Mouse (Mus musculus) thymus, adult 2 months (tissue): ENCODE results near the gene Hpcal4. TPM values are rescaled to one million over a fixed set of nuclear protein-coding genes. Genes with fewer than 3 reads are reported as not detected.
A peak's percentile ranks its signal among the peaks of the same experiment; 100 is the strongest.

Experiments
- DNase-seq: peaks from one replicate; pipeline ENCODE4 v3.0.0; 2021
- H3K27ac ChIP-seq: fragments of 200-500 bp; 2 replicates; pipeline ENCODE4 v1.5.1; 2012; ENCODE audit warnings: low read length, control low read depth; ENCODE audit not compliant: control insufficient read depth, insufficient read depth
- H3K27me3 ChIP-seq: fragments of 200-500 bp; 2 replicates; pipeline ENCODE4 v1.6.1; 2012; ENCODE audit warnings: mild to moderate bottlenecking, low read length, moderate library complexity, mixed read lengths; ENCODE audit not compliant: control insufficient read depth, insufficient read depth
- H3K36me3 ChIP-seq: fragments of 200-500 bp; 2 replicates; pipeline ENCODE4 v1.6.1; 2012; ENCODE audit warnings: mild to moderate bottlenecking, low read length, moderate library complexity; ENCODE audit not compliant: control insufficient read depth, insufficient read depth
- H3K4me1 ChIP-seq: fragments of 200-500 bp; replicated peaks from 2 replicates; pipeline ENCODE4 v1.6.1; 2012; ENCODE audit warnings: low read length; ENCODE audit not compliant: control insufficient read depth, insufficient read depth
- H3K4me3 ChIP-seq: fragments of 200-500 bp; 2 replicates; pipeline ENCODE4 v1.5.1; 2012; ENCODE audit warnings: mild to moderate bottlenecking, low read length, control low read depth, moderate library complexity; ENCODE audit not compliant: control insufficient read depth, insufficient read depth
- CTCF ChIP-seq: fragments of 200-500 bp; IDR thresholded peaks from 2 replicates; pipeline ENCODE4 v1.5.1; 2012; ENCODE audit warnings: mild to moderate bottlenecking, control low read depth, low read length, moderate library complexity, borderline replicate concordance; ENCODE audit not compliant: control insufficient read depth, poor library complexity, insufficient read depth; ENCODE audit errors: extremely low read depth
- POLR2A ChIP-seq: fragments of 200-500 bp; IDR thresholded peaks from 2 replicates; pipeline ENCODE4 v1.6.1; 2012; ENCODE audit warnings: mild to moderate bottlenecking, low read length, control low read depth, moderate library complexity; ENCODE audit not compliant: control insufficient read depth, poor library complexity, insufficient read depth; ENCODE audit errors: extremely low read depth
- WGBS: fragments of 180-500 bp; shearing (Covaris S2); methylation state at CpG from one replicate; pipeline ENCODE4 v1.1.7; 2018; 5-methylcytosine and 5-hydroxymethylcytosine counted together
- polyA plus RNA-seq: library from polyadenylated mRNA; depleted of rRNA; stranded (reverse); fragments of >200 nt; gene quantifications from 2 replicates; pipeline ENCODE4 v1.2.3, GENCODE M21; 2012

Gene Hpcal4
- polyA plus RNA-seq, 1 experiment: 0.30 TPM

- no peak for DNase-seq
- no peaks in the 10 kb centered on the region for H3K27me3 ChIP-seq
- H3K4me3 ChIP-seq: no peak overlapping the region
- TF ChIP-seq POLR2A (no peak), CTCF (no peak)
- H3K27ac ChIP-seq: no peak overlapping the region
- H3K4me1 ChIP-seq: no peaks in the 10 kb centered on the region
- H3K36me3 ChIP-seq: no peaks in the 10 kb centered on the region
Measured at GRCm38 (mm10) chr4:123171811-123172210, 11.2 kb upstream of the Hpcal4 start.

- DNase-seq: peak; percentile 41
- peaks cover 5% of the 10 kb centered on the region; the same call in 1 of the 2 replicates for H3K4me1 ChIP-seq
- TF ChIP-seq CTCF (no peak), POLR2A (no peak)
- H3K36me3 ChIP-seq: no peaks in the 10 kb centered on the region
- H3K27ac ChIP-seq: no peak overlapping the region
- 12% methylated on average over 44 of the region's 44 CpGs for WGBS
- H3K27me3 ChIP-seq: peaks cover 13% of the 10 kb centered on the region
- peak overlapping the region; percentile 12; the same call in 1 of the 2 replicates for H3K4me3 ChIP-seq
Measured at GRCm38 (mm10) chr4:123183239-123184056, 421 bp downstream of the Hpcal4 start.

- Histone ChIP-seq H3K36me3 (no peaks in the 10 kb centered on the region), H3K4me1 (peaks cover 5% of the 10 kb centered on the region; the same call in 1 of the 2 replicates), H3K27me3 (peaks cover 13% of the 10 kb centered on the region), H3K27ac (no peak overlapping the region), H3K4me3 (no peak overlapping the region)
- TF ChIP-seq POLR2A: no peak
- no peak for TF ChIP-seq CTCF
- DNase-seq: no peak
- 62% methylated on average over 3 of the region's 3 CpGs for WGBS
Measured at GRCm38 (mm10) chr4:123184816-123185215, 1.8 kb downstream of the Hpcal4 start.

- TF ChIP-seq POLR2A: no peak
- no peak for TF ChIP-seq CTCF
- Histone ChIP-seq H3K36me3 (no peaks in the 10 kb centered on the region), H3K27me3 (no peaks in the 10 kb centered on the region; the same call in 1 of the 2 replicates), H3K4me1 (0 out of 2 replicates have a peak, but pooled peaks cover 4% of the 10 kb centered on the region), H3K4me3 (no peak overlapping the region), H3K27ac (no peak overlapping the region)
- WGBS: 69% methylated on average over 11 of the region's 11 CpGs
- no peak for DNase-seq
Measured at GRCm38 (mm10) chr4:123192336-123192735, 9.3 kb downstream of the Hpcal4 start.

- TF ChIP-seq CTCF: no peak
- no peak for TF ChIP-seq POLR2A
Measured at GRCm38 (mm10) chr4:123193791-123194190, 10.8 kb downstream of the Hpcal4 start.

GRCm38 (mm10) chr4:123196695-123197094 lies 13.7 kb downstream of the Hpcal4 start:
- WGBS: 52% methylated on average over 6 of the region's 6 CpGs
- TF ChIP-seq POLR2A (no peak), CTCF (no peak)
- H3K36me3 ChIP-seq: no peaks in the 10 kb centered on the region
- H3K4me1 ChIP-seq: 0 out of 2 replicates have a peak, but pooled peaks cover 4% of the 10 kb centered on the region
- no peak overlapping the region for H3K4me3 ChIP-seq
- no peak for DNase-seq
- peaks cover 7% of the 10 kb centered on the region; the same call in 1 of the 2 replicates for H3K27me3 ChIP-seq
- no peak overlapping the region for H3K27ac ChIP-seq

More at GRCm38 (mm10) chr4:123193791-123194190, 10.8 kb downstream of the Hpcal4 start:
- DNase-seq: no peak
- H3K4me1 ChIP-seq: 0 out of 2 replicates have a peak, but pooled peaks cover 4% of the 10 kb centered on the region
- H3K4me3 ChIP-seq: no peak overlapping the region
- no peaks in the 10 kb centered on the region; the same call in 1 of the 2 replicates for H3K27me3 ChIP-seq
- H3K27ac ChIP-seq: no peak overlapping the region
- no peaks in the 10 kb centered on the region for H3K36me3 ChIP-seq
- 92% methylated on average over 11 of the region's 11 CpGs for WGBS

GRCm38 (mm10) chr4:123200771-123201185 lies 17.8 kb downstream of the Hpcal4 start:
- DNase-seq: peak; percentile 51
- Histone ChIP-seq H3K36me3 (no peaks in the 10 kb centered on the region), H3K27me3 (peaks cover 11% of the 10 kb centered on the region; the same call in 1 of the 2 replicates), H3K4me1 (no peaks in the 10 kb centered on the region), H3K4me3 (no peak overlapping the region), H3K27ac (no peak overlapping the region)
- peak; percentile 73; the same call in 1 of the 2 replicates for TF ChIP-seq CTCF
- no peak for TF ChIP-seq POLR2A
- 11% methylated on average over 15 of the region's 15 CpGs for WGBS
